Mouse (Mus musculus) heart, postnatal 10 days (tissue): ENCODE results near the gene Duoxa1. TPM values are rescaled to one million over a fixed set of nuclear protein-coding genes. Genes with fewer than 3 reads are reported as not detected.
"Not testable (repeated sequence)": the region's sequence is repeated elsewhere in the genome, so short reads cannot be mapped to it uniquely, and the experiment has no call there.

Experiments
- DNase-seq, 2 experiments: peaks; one replicate each; pipeline ENCODE4 v3.0.0; 2021
- intact Hi-C: fragments of 180-260 bp; cut with DNase I; formaldehyde crosslinking; loops from one replicate; pipeline ENCODE4 v1.15.1; 2025
- total RNA-seq, 2 experiments: library from RNA; stranded (reverse); gene quantifications; 2 replicates each; pipeline ENCODE4 v1.2.3; 2021

Duoxa1 gene
- total RNA-seq, 2 experiments from 2014 or later, result 0.27 to 0.45 TPM

- intact Hi-C loops, result no loop called here
- DNase-seq, result peak; percentile 20 to 48
These were observed 20.6 kb upstream of the Duoxa1 start for GRCm38 (mm10) chr2:122334170-122334569.

GRCm38 (mm10) chr2:122332222-122332621 is 18.7 kb upstream of the Duoxa1 start:
- intact Hi-C loops, result no loop called here
- DNase-seq, result no peak

GRCm38 (mm10) chr2:122330317-122330716 is 16.8 kb upstream of the Duoxa1 start:
- DNase-seq, result not testable (repeated sequence)

GRCm38 (mm10) chr2:122327986-122328385 is 14.5 kb upstream of the Duoxa1 start:
- intact Hi-C loops, result no loop called here
- no peak for DNase-seq

More at GRCm38 (mm10) chr2:122330317-122330716, 16.8 kb upstream of the Duoxa1 start:
- intact Hi-C loops, result not testable (repeated sequence)

- intact Hi-C loops, result no loop called here
- no peak for DNase-seq
These were observed 11.8 kb upstream of the Duoxa1 start for GRCm38 (mm10) chr2:122325361-122325760.

GRCm38 (mm10) chr2:122324586-122324985 is 11.1 kb upstream of the Duoxa1 start:
- no peak for DNase-seq
- intact Hi-C loops, result no loop called here

GRCm38 (mm10) chr2:122323960-122324359 is 10.4 kb upstream of the Duoxa1 start:
- no peak for DNase-seq
- intact Hi-C loops, result no loop called here

GRCm38 (mm10) chr2:122317384-122317783 is 3.9 kb upstream of the Duoxa1 start:
- intact Hi-C loops, result no loop called here
- DNase-seq, result no peak

- DNase-seq, result no peak
- intact Hi-C loops, result no loop called here
These were observed 1.8 kb upstream of the Duoxa1 start, which contains the start of gene Duox1 for GRCm38 (mm10) chr2:122315372-122315771. Duox1 (plus strand) TSS chr2:122315672.

GRCm38 (mm10) chr2:122312722-122313417 is 660 bp downstream of the Duoxa1 start:
- peak; percentile 48 to 77 for DNase-seq
- intact Hi-C loops, result no loop called here

- intact Hi-C loops, result loop anchor here (1.0 kb wide), 1 partner anchor 69 kb away; no protein-coding TSS in a partner anchor
- DNase-seq, result no peak
These were observed 2.0 kb downstream of the Duoxa1 start for GRCm38 (mm10) chr2:122311561-122311960.

GRCm38 (mm10) chr2:122309647-122310046 is 3.9 kb downstream of the Duoxa1 start:
- intact Hi-C loops, result no loop called here
- no peak for DNase-seq

- intact Hi-C loops, result no loop called here
- peak in 1 of 2 experiments; percentile 7 for DNase-seq
These were observed 7.3 kb downstream of the Duoxa1 start for GRCm38 (mm10) chr2:122306184-122306583.

- intact Hi-C loops, result no loop called here
- DNase-seq, result no peak
These were observed 8.2 kb downstream of the Duoxa1 start for GRCm38 (mm10) chr2:122305097-122305892.

GRCm38 (mm10) chr2:122304544-122304943 is 9.0 kb downstream of the Duoxa1 start:
- intact Hi-C loops, result loop anchor here (5.0 kb wide), 3 partner anchors 62 to 253 kb away; no protein-coding TSS in a partner anchor
- no peak for DNase-seq

- peak; percentile 69 to 80 for DNase-seq
- intact Hi-C loops, result loop anchor here (1.0 to 5.0 kb wide), 4 partner anchors 60 to 255 kb away; no protein-coding TSS in a partner anchor
These were observed 10.8 kb downstream of the Duoxa1 start for GRCm38 (mm10) chr2:122302574-122303241.

GRCm38 (mm10) chr2:122301921-122302573 is 11.5 kb downstream of the Duoxa1 start:
- no peak for DNase-seq
- intact Hi-C loops, result loop anchor here (5.0 kb wide), 3 partner anchors 60 to 255 kb away; no protein-coding TSS in a partner anchor

- peak; percentile 34 to 46 for DNase-seq
- intact Hi-C loops, result loop anchor here (5.0 kb wide), 3 partner anchors 59 to 256 kb away; no protein-coding TSS in a partner anchor
These were observed 12.2 kb downstream of the Duoxa1 start for GRCm38 (mm10) chr2:122301081-122301920.

- DNase-seq, result no peak
- intact Hi-C loops, result loop anchor here (5.0 kb wide), 3 partner anchors 58 to 257 kb away; no protein-coding TSS in a partner anchor
These were observed 12.9 kb downstream of the Duoxa1 start for GRCm38 (mm10) chr2:122300656-122301020.
